Mouse (Mus musculus) effector memory CD4-positive, alpha-beta T cell, adult 5 months (primary cell): Measurements from ENCODE around the gene Atp10a. TPM values are rescaled to one million over a fixed set of nuclear protein-coding genes. Genes with fewer than 3 reads are reported as not detected.

ENCODE experiments used
- polyA plus RNA-seq: library from polyadenylated mRNA; unstranded; fragments of 100-300 nt; shearing (Covaris generic); gene quantifications from one replicate; pipeline ENCODE4 v1.2.1, GENCODE M21; 2017

Gene Atp10a
- 35.1 TPM for polyA plus RNA-seq

DNA sequence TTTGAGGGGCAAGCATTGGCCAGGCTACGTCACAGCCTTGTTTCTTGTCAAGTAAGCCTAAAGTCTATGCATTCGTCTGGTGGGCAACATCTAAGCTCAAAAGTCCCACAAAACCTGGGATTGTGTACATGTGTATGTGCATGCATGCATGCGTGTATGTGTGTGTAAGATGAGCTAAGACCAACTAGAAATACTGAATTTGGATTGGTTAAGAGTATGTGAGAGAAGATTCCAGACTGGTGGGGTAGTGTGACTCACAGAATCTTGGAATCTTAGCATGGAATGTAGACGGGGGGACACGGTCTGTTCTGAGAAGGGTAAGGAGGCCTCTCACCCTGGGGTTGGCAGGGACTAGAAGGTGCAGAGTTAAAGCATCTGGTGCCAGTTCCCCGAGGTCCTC, at the start of gene Atp10a:
Gene Atp10a, plus strand, starts transcription at position 301 of the 400 bp plus-strand sequence.

